Mouse (Mus musculus): ENCODE measurements at regions not wholly inside any gene's neighbourhood (a gene's known extent, or its start where the extent isn't known, plus 50 kb on each side); places are given as distances from the start of the nearest gene placed in this dataset.

DNA sequence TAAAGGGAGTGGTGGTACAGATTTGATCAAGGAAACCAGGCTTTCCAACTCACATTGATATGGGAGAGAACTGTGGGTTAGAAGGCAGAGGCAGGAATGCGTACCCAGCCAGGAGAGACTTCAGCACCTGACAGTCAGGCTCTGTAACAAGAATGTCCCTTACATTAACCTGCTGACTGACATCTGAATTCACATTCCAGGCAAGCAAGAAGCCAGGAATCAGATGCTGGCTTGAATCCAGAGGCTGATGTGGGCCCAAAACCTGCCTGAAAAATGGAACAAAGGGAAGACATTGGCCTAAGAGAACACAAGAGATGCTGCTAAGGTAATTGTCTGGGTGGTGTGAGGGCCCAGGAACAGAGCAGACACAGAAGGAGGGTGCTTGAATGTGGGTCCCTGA lies 158.8 kb downstream of the Wnt5a start:
- no peak for DNase-seq (ENCODE audit: low spot score)
- H3K27ac ChIP-seq (replicated peaks; ENCODE audit: low read depth, low read length), result no peak overlapping the region
- ATAC-seq (replicated peaks; ENCODE audit: insufficient number of reproducible peaks, low FRiP score, low TSS enrichment, low read depth), result no peak
- 77% methylated on average over 1 of the region's 1 CpGs for WGBS
- H3K4me1 ChIP-seq (ENCODE audit: control insufficient read depth, insufficient read depth, low read length), result no peaks in the 10 kb centered on the region
- H3K36me3 ChIP-seq (replicated peaks; ENCODE audit: control insufficient read depth, insufficient read depth, low read depth, low read length), result no peaks in the 10 kb centered on the region
- no peaks in the 10 kb centered on the region for H3K9me3 ChIP-seq (replicated peaks; ENCODE audit: control insufficient read depth, low read length)
- no peak overlapping the region for H3K4me2 ChIP-seq (ENCODE audit: low read depth, low read length)
- no peaks in the 10 kb centered on the region for H3K27me3 ChIP-seq (ENCODE audit: control insufficient read depth, insufficient read depth, low read length)
- no peak overlapping the region for H3K4me3 ChIP-seq (ENCODE audit: low read depth, low read length)
- H3K9ac ChIP-seq (replicated peaks; ENCODE audit: low read length), result no peak overlapping the region

DNA sequence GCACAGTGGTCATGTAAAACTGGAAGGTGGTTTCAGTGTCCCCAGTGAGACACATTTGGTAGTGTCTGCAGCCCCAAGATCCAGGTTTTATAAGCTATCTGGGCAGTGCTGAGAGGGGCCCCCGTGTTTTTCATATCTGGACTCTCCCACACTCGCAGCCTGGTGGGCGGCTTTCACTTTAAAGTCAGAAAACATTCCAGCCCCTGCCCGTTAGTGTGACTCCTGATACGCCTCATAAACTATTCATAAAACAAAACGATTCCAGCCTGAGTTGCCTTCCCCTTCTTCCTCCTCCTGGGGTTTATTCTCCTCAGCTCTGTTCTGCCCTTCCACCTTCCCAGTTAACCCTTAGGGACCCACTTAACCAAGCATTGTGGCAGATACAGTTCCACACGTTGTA lies 159.6 kb downstream of the Wnt5a start:
- no peaks in the 10 kb centered on the region for H3K27me3 ChIP-seq (ENCODE audit: control insufficient read depth, insufficient read depth, low read length)
- no peak overlapping the region for H3K4me2 ChIP-seq (ENCODE audit: low read depth, low read length)
- H3K4me1 ChIP-seq (ENCODE audit: control insufficient read depth, insufficient read depth, low read length), result no peaks in the 10 kb centered on the region
- ATAC-seq (replicated peaks; ENCODE audit: insufficient number of reproducible peaks, low FRiP score, low TSS enrichment, low read depth) (no peak), DNase-seq (ENCODE audit: low spot score) (no peak)
- no peaks in the 10 kb centered on the region for H3K36me3 ChIP-seq (replicated peaks; ENCODE audit: control insufficient read depth, insufficient read depth, low read depth, low read length)
- H3K9ac ChIP-seq (replicated peaks; ENCODE audit: low read length), result no peak overlapping the region
- no peaks in the 10 kb centered on the region for H3K9me3 ChIP-seq (replicated peaks; ENCODE audit: control insufficient read depth, low read length)
- H3K27ac ChIP-seq (replicated peaks; ENCODE audit: low read depth, low read length), result no peak overlapping the region
- H3K4me3 ChIP-seq (ENCODE audit: low read depth, low read length), result no peak overlapping the region
- 41% methylated on average over 7 of the region's 7 CpGs for WGBS

DNA sequence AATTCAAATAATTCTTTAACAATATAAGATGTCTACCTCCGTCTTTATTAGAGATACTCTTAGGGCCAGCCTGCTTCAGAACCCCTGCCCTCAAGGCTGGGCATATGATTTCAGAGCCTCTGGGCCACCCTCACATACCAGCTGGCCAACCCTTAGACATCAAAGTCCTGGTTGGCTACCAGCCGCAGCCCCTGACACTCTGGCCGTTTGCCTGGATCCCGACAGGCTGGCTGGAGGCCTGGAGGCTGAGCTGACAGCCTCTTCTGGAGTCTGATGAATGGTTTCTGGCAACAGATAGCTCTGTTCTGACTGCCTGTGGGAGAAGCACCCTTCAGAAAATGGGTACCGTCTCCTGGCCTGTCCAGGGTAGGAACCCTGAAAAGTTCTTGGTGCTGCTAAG lies 170.9 kb downstream of the Wnt5a start:
- H3K4me2 ChIP-seq (ENCODE audit: low read depth, low read length), result no peak overlapping the region
- no peak for ATAC-seq (replicated peaks; ENCODE audit: insufficient number of reproducible peaks, low FRiP score, low TSS enrichment, low read depth)
- H3K27ac ChIP-seq (replicated peaks; ENCODE audit: low read depth, low read length), result no peak overlapping the region
- no peak overlapping the region for H3K4me3 ChIP-seq (ENCODE audit: low read depth, low read length)
- H3K9me3 ChIP-seq (replicated peaks; ENCODE audit: control insufficient read depth, low read length), result no peaks in the 10 kb centered on the region
- no peaks in the 10 kb centered on the region for H3K36me3 ChIP-seq (replicated peaks; ENCODE audit: control insufficient read depth, insufficient read depth, low read depth, low read length)
- no peak overlapping the region for H3K9ac ChIP-seq (replicated peaks; ENCODE audit: low read length)
- no peak for DNase-seq (ENCODE audit: low spot score)
- H3K4me1 ChIP-seq (ENCODE audit: control insufficient read depth, insufficient read depth, low read length), result no peaks in the 10 kb centered on the region
- 64% methylated on average over 5 of the region's 5 CpGs for WGBS
- H3K27me3 ChIP-seq (ENCODE audit: control insufficient read depth, insufficient read depth, low read length), result no peaks in the 10 kb centered on the region

DNA sequence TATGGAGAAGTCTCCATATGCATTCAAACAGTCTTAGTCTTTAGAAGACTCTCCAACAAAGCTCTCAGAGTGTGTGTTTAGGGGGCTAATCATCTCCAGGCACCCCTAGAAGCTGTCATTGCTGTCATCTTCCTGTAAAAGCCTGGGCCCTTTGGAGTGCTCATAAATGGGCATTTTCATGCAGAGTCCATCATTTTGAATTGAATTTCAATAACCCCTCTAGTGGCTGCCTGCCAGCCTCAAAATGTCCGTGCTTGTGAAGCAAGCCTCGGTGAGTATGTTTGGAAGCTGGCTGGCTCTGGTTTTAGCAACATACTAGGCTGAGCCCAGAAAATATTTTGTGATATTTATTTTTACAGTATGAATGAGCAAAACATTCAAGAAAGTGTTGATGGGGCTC lies 195.2 kb downstream of the Wnt5a start:
- H3K9ac ChIP-seq (replicated peaks; ENCODE audit: low read length), result no peak overlapping the region
- no peak overlapping the region for H3K4me3 ChIP-seq (ENCODE audit: low read depth, low read length)
- H3K9me3 ChIP-seq (replicated peaks; ENCODE audit: control insufficient read depth, low read length), result no peaks in the 10 kb centered on the region
- H3K36me3 ChIP-seq (replicated peaks; ENCODE audit: control insufficient read depth, insufficient read depth, low read depth, low read length), result no peaks in the 10 kb centered on the region
- no peak for ATAC-seq (replicated peaks; ENCODE audit: insufficient number of reproducible peaks, low FRiP score, low TSS enrichment, low read depth)
- no peak for DNase-seq (ENCODE audit: low spot score)
- 80% methylated on average over 2 of the region's 2 CpGs for WGBS
- H3K4me2 ChIP-seq (ENCODE audit: low read depth, low read length), result no peak overlapping the region
- H3K27ac ChIP-seq (replicated peaks; ENCODE audit: low read depth, low read length), result no peak overlapping the region
- no peaks in the 10 kb centered on the region for H3K4me1 ChIP-seq (ENCODE audit: control insufficient read depth, insufficient read depth, low read length)
- no peaks in the 10 kb centered on the region for H3K27me3 ChIP-seq (ENCODE audit: control insufficient read depth, insufficient read depth, low read length)

DNA sequence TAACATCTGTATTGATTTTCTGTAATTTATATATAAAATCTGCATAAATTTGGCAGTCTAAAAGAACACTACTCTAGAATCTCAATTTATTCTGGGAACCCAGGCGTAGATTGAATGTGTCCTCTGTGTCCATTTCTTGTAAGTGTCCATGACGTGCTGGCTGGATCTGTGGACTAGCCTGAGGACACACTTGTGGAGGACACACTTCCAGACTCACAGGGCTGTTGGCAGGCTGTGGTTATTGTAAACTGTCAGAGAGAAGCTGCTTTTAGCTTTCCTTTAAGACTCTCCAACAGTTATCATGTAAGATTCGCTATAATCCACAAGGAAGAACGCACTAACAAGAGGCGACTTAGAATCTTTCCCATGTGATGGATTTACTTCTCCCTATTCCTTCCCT lies 200.2 kb downstream of the Wnt5a start:
- no peak overlapping the region for H3K9ac ChIP-seq (replicated peaks; ENCODE audit: low read length)
- no peak for ATAC-seq (replicated peaks; ENCODE audit: insufficient number of reproducible peaks, low FRiP score, low TSS enrichment, low read depth)
- no peaks in the 10 kb centered on the region for H3K4me1 ChIP-seq (ENCODE audit: control insufficient read depth, insufficient read depth, low read length)
- no peaks in the 10 kb centered on the region for H3K36me3 ChIP-seq (replicated peaks; ENCODE audit: control insufficient read depth, insufficient read depth, low read depth, low read length)
- no peak overlapping the region for H3K27ac ChIP-seq (replicated peaks; ENCODE audit: low read depth, low read length)
- H3K9me3 ChIP-seq (replicated peaks; ENCODE audit: control insufficient read depth, low read length), result no peaks in the 10 kb centered on the region
- no peak for DNase-seq (ENCODE audit: low spot score)
- 92% methylated on average over 5 of the region's 5 CpGs for WGBS
- no peak overlapping the region for H3K4me3 ChIP-seq (ENCODE audit: low read depth, low read length)
- H3K4me2 ChIP-seq (ENCODE audit: low read depth, low read length), result no peak overlapping the region
- no peaks in the 10 kb centered on the region for H3K27me3 ChIP-seq (ENCODE audit: control insufficient read depth, insufficient read depth, low read length)

DNA sequence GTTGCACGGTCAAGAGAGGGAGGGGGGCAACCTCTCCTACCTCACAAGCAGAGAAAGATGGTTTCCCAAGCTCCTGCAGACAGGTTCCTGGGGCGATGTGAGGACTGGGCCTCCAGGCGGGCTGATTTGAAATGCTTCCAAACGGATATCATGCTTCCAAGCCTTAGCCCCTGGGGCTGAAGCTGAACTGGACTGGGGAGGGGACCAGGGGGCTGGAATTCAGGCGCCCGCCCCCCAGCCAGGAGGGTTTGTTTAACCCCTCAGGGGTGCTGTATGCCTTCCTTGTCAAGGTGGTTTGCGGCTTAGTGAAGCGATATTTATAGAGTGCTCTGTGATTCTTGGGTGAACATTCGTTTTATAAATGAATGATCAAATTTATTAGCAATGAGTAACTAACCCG lies 210.0 kb downstream of the Wnt5a start:
- Histone ChIP-seq H3K4me3 (ENCODE audit: low read depth, low read length) (no peak overlapping the region), H3K4me1 (ENCODE audit: control insufficient read depth, insufficient read depth, low read length) (no peaks in the 10 kb centered on the region), H3K4me2 (ENCODE audit: low read depth, low read length) (no peak overlapping the region), H3K9me3 (replicated peaks; ENCODE audit: control insufficient read depth, low read length) (no peaks in the 10 kb centered on the region), H3K27ac (replicated peaks; ENCODE audit: low read depth, low read length) (no peak overlapping the region), H3K36me3 (replicated peaks; ENCODE audit: control insufficient read depth, insufficient read depth, low read depth, low read length) (no peaks in the 10 kb centered on the region), H3K9ac (replicated peaks; ENCODE audit: low read length) (no peak overlapping the region), H3K27me3 (ENCODE audit: control insufficient read depth, insufficient read depth, low read length) (no peaks in the 10 kb centered on the region)
- 53% methylated on average over 10 of the region's 10 CpGs for WGBS
- ATAC-seq (replicated peaks; ENCODE audit: insufficient number of reproducible peaks, low FRiP score, low TSS enrichment, low read depth) (no peak), DNase-seq (ENCODE audit: low spot score) (no peak)

DNA sequence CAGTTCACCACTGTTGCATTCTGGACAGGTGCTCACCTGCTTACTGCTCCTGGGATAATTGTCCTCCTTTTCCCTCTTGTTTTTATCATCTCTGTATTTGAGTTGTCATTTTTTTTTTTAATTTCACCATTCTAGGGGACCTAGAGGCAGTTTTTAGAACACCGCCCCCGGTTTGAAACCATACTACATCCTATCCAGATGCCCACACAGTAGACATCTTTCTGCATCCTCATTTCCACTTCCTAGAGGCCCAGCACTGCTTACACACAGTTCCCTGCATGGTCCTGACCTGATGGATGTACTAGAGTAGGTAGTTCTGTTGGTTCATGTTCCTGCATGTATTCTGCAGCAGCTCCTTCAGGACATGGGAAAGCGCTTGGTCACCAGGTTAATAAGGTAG lies 216.0 kb downstream of the Wnt5a start:
- Histone ChIP-seq H3K4me2 (ENCODE audit: low read depth, low read length) (no peak overlapping the region), H3K9ac (replicated peaks; ENCODE audit: low read length) (no peak overlapping the region), H3K27ac (replicated peaks; ENCODE audit: low read depth, low read length) (no peak overlapping the region), H3K9me3 (replicated peaks; ENCODE audit: control insufficient read depth, low read length) (no peaks in the 10 kb centered on the region), H3K4me1 (ENCODE audit: control insufficient read depth, insufficient read depth, low read length) (no peaks in the 10 kb centered on the region), H3K4me3 (ENCODE audit: low read depth, low read length) (no peak overlapping the region), H3K36me3 (replicated peaks; ENCODE audit: control insufficient read depth, insufficient read depth, low read depth, low read length) (no peaks in the 10 kb centered on the region), H3K27me3 (ENCODE audit: control insufficient read depth, insufficient read depth, low read length) (no peaks in the 10 kb centered on the region)
- DNase-seq (ENCODE audit: low spot score) (no peak), ATAC-seq (replicated peaks; ENCODE audit: insufficient number of reproducible peaks, low FRiP score, low TSS enrichment, low read depth) (no peak)
- 89% methylated on average over 3 of the region's 3 CpGs for WGBS

DNA sequence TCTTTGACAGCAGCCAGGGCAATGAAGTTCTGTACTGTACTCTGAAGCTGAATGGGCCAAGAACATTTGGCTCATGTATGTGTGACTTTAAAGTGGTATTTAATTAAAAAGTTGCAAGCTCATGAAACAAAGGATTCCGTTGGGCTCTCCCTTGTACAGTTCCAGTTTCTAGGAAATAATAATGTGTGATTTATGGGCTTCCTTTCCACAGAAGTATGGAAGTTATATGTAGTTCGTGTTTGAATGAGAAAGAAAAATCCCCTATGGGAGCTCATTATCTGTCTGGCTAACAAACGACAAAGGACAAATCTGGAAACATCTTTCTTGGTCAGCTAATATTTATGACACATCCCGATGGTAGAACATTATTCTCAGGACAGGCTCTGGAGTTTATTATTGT lies 221.1 kb downstream of the Wnt5a start:
- Histone ChIP-seq H3K36me3 (replicated peaks; ENCODE audit: control insufficient read depth, insufficient read depth, low read depth, low read length) (no peaks in the 10 kb centered on the region), H3K27me3 (ENCODE audit: control insufficient read depth, insufficient read depth, low read length) (no peaks in the 10 kb centered on the region), H3K4me1 (ENCODE audit: control insufficient read depth, insufficient read depth, low read length) (no peaks in the 10 kb centered on the region), H3K9me3 (replicated peaks; ENCODE audit: control insufficient read depth, low read length) (no peaks in the 10 kb centered on the region), H3K27ac (replicated peaks; ENCODE audit: low read depth, low read length) (no peak overlapping the region), H3K4me2 (ENCODE audit: low read depth, low read length) (no peak overlapping the region), H3K4me3 (ENCODE audit: low read depth, low read length) (no peak overlapping the region), H3K9ac (replicated peaks; ENCODE audit: low read length) (no peak overlapping the region)
- ATAC-seq (replicated peaks; ENCODE audit: insufficient number of reproducible peaks, low FRiP score, low TSS enrichment, low read depth) (no peak), DNase-seq (ENCODE audit: low spot score) (no peak)
- WGBS, result 84% methylated on average over 4 of the region's 4 CpGs

DNA sequence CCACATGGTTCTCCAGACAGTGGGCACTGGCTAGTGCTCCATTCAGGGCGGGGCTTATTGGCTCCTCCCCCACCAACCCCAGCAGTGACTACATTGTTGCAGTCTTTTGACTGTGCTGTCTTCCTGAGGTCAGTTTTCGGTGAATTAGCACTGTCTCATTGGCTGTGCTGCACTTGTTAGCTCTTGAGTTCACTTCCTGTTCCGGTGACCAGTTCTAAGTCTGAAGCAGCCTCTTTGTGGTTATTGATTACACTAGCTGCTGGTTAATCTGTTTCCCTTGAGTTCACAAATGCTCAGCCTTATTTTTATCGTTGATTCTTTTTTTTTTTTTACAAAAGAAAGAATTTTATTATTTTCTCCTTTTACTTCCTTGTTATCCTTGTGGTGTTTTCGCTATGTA lies 228.9 kb downstream of the Wnt5a start:
- DNase-seq (ENCODE audit: low spot score) (no peak), ATAC-seq (replicated peaks; ENCODE audit: insufficient number of reproducible peaks, low FRiP score, low TSS enrichment, low read depth) (no peak)
- Histone ChIP-seq H3K4me1 (ENCODE audit: control insufficient read depth, insufficient read depth, low read length) (no peaks in the 10 kb centered on the region), H3K27ac (replicated peaks; ENCODE audit: low read depth, low read length) (no peak overlapping the region), H3K27me3 (ENCODE audit: control insufficient read depth, insufficient read depth, low read length) (no peaks in the 10 kb centered on the region), H3K4me3 (ENCODE audit: low read depth, low read length) (no peak overlapping the region), H3K4me2 (ENCODE audit: low read depth, low read length) (no peak overlapping the region), H3K36me3 (replicated peaks; ENCODE audit: control insufficient read depth, insufficient read depth, low read depth, low read length) (no peaks in the 10 kb centered on the region), H3K9me3 (replicated peaks; ENCODE audit: control insufficient read depth, low read length) (no peaks in the 10 kb centered on the region), H3K9ac (replicated peaks; ENCODE audit: low read length) (no peak overlapping the region)
- WGBS, result 66% methylated on average over 5 of the region's 5 CpGs
